13 mouse cellular contexts compared by ENCODE assay signal in genomic region chr11:90498461-90498860, GRCm38 (mm10).
DNase-seq lines count a peak whose midpoint lies in the region; ATAC-seq and TF ChIP-seq lines count a peak whose summit lies in the region.
"Had no signal": no experiment of that assay in that cellular context is flagged by ENCODE, and none has a peak within 500 bp of the region (broad histone marks: within the 10 kb centered on the region; RNA-seq: fewer than 3 reads in every experiment).

No protein-coding gene starts in this region.

- no peak overlapping the region for H3K27ac ChIP-seq in heart, adult 2 months
- no peak overlapping the region for H3K27ac ChIP-seq in heart, embryonic 11.5 days (ENCODE audit: low read depth, low read length)
- H3K27ac ChIP-seq in forebrain, embryonic 16.5 days (ENCODE audit: low read length), result no peak overlapping the region
- no peak overlapping the region for H3K27ac ChIP-seq in midbrain, embryonic 10.5 days (replicated peaks)
- H3K27ac ChIP-seq: hindbrain, embryonic 15.5 days; layer of hippocampus, adult 2 months had no signal

- no peak for TF ChIP-seq EP300 in heart, adult 2 months (IDR thresholded peaks at IDR 0.05; ENCODE audit: insufficient read depth, low read depth, low read length)

- WGBS in heart, adult 2 months, result 45% methylated on average over 5 of the region's 5 CpGs
- WGBS in heart, embryonic 11.5 days (ENCODE audit: insufficient replicate concordance), result 53% methylated on average over 5 of the region's 5 CpGs
- 59% methylated on average over 5 of the region's 5 CpGs for WGBS in forebrain, embryonic 16.5 days
- 70% methylated on average over 5 of the region's 5 CpGs for WGBS in midbrain, embryonic 10.5 days

- no peak overlapping the region for H3K9ac ChIP-seq in heart, adult 2 months (ENCODE audit: low read depth, low read length)
- H3K9ac ChIP-seq in heart, embryonic 11.5 days (ENCODE audit: low read depth, low read length), result no peak overlapping the region
- H3K9ac ChIP-seq in forebrain, embryonic 16.5 days (replicated peaks; ENCODE audit: low read depth, low read length), result no peak overlapping the region
- H3K9ac ChIP-seq: forebrain, postnatal 0 days; hindbrain, embryonic 15.5 days had no signal

- no peak for TF ChIP-seq POLR2A in heart, adult 2 months (IDR thresholded peaks at IDR 0.05; ENCODE audit: insufficient read depth, low read depth, low read length)

- no peaks in the 10 kb centered on the region for H3K36me3 ChIP-seq in heart, adult 2 months (ENCODE audit: control insufficient read depth, insufficient read depth, low read length)
- no peaks in the 10 kb centered on the region for H3K36me3 ChIP-seq in heart, embryonic 11.5 days (ENCODE audit: control insufficient read depth, insufficient read depth, low read length)
- no peaks in the 10 kb centered on the region for H3K36me3 ChIP-seq in forebrain, embryonic 16.5 days (ENCODE audit: control insufficient read depth, insufficient read depth)
- H3K36me3 ChIP-seq in midbrain, embryonic 10.5 days, result peaks cover 13% of the 10 kb centered on the region
- H3K36me3 ChIP-seq: hindbrain, embryonic 15.5 days had no signal

- no peaks in the 10 kb centered on the region for H3K9me3 ChIP-seq in heart, embryonic 11.5 days (replicated peaks; ENCODE audit: control insufficient read depth, low read length)
- no peaks in the 10 kb centered on the region for H3K9me3 ChIP-seq in forebrain, embryonic 16.5 days (ENCODE audit: control insufficient read depth, low read length)
- H3K9me3 ChIP-seq in midbrain, embryonic 10.5 days (replicated peaks), result no peaks in the 10 kb centered on the region
- H3K9me3 ChIP-seq: hindbrain, embryonic 15.5 days had no signal

- H3K4me2 ChIP-seq in heart, embryonic 11.5 days, result no peak overlapping the region
- H3K4me2 ChIP-seq in forebrain, embryonic 16.5 days (ENCODE audit: low read length), result no peak overlapping the region
- H3K4me2 ChIP-seq: hindbrain, embryonic 15.5 days had no signal

- H3K4me1 ChIP-seq in heart, adult 2 months (ENCODE audit: control insufficient read depth, insufficient read depth, low read length), result peaks cover 1% of the 10 kb centered on the region; the same call in 1 of the 2 replicates
- H3K4me1 ChIP-seq in heart, embryonic 11.5 days (ENCODE audit: control insufficient read depth, insufficient read depth, low read length), result no peaks in the 10 kb centered on the region
- no peaks in the 10 kb centered on the region for H3K4me1 ChIP-seq in forebrain, embryonic 16.5 days (replicated peaks; ENCODE audit: control insufficient read depth, insufficient read depth, low read length)
- 0 out of 2 replicates have a peak, but pooled peaks cover 3% of the 10 kb centered on the region for H3K4me1 ChIP-seq in midbrain, embryonic 10.5 days
- H3K4me1 ChIP-seq: hindbrain, embryonic 15.5 days had no signal

- H3K4me3 ChIP-seq in heart, adult 2 months, result no peak overlapping the region
- no peak overlapping the region for H3K4me3 ChIP-seq in heart, embryonic 11.5 days (ENCODE audit: low read depth, low read length)
- no peak overlapping the region for H3K4me3 ChIP-seq in forebrain, embryonic 16.5 days (replicated peaks; ENCODE audit: low read length)
- no peak overlapping the region for H3K4me3 ChIP-seq in midbrain, embryonic 10.5 days
- H3K4me3 ChIP-seq: hindbrain, embryonic 15.5 days; layer of hippocampus, adult 2 months had no signal

- ATAC-seq in heart, embryonic 11.5 days (replicated peaks; ENCODE audit: insufficient number of reproducible peaks, low FRiP score, low TSS enrichment), result no peak
- ATAC-seq in forebrain, embryonic 16.5 days, result no peak
- ATAC-seq: activated CD4-positive, CD25-positive, alpha-beta regulatory T cell, adult 4 months; forebrain, postnatal 0 days had no signal

- no peaks in the 10 kb centered on the region for H3K79me2 ChIP-seq in heart, adult 2 months (replicated peaks; ENCODE audit: control insufficient read depth, insufficient read depth, low read length)

- DNase-seq in heart, adult 2 months, result peak; percentile 35
- DNase-seq in NIH3T3 (ENCODE audit: low read depth), result peak; percentile 14
- peak; percentile 26 to 45 for DNase-seq in cerebellum, postnatal 14 days
- DNase-seq in heart, postnatal 10 days, result peak; percentile 34 to 41
- DNase-seq in midbrain, embryonic 10.5 days (ENCODE audit: low spot score), result no peak
- no peak for DNase-seq in urinary bladder, adult 18-20 months (ENCODE audit: low spot score in 2 of 2)
- DNase-seq: forebrain, postnatal 0 days; thymus, postnatal 14 days had no signal

- intact Hi-C loops in heart, adult 2 months (cut with DNase I), result no loop called here
- intact Hi-C loops in heart, postnatal 10 days (cut with DNase I), result no loop called here

- H3K27me3 ChIP-seq in heart, adult 2 months (ENCODE audit: control insufficient read depth, insufficient read depth, low read length), result no peaks in the 10 kb centered on the region
- H3K27me3 ChIP-seq in heart, embryonic 11.5 days (ENCODE audit: control insufficient read depth, insufficient read depth, low read length), result no peaks in the 10 kb centered on the region
- H3K27me3 ChIP-seq in forebrain, embryonic 16.5 days (replicated peaks; ENCODE audit: control insufficient read depth, insufficient read depth, low read length), result no peaks in the 10 kb centered on the region
- no peaks in the 10 kb centered on the region for H3K27me3 ChIP-seq in midbrain, embryonic 10.5 days (ENCODE audit: low read depth, poor library complexity, severe bottlenecking)
- H3K27me3 ChIP-seq: hindbrain, embryonic 15.5 days had no signal

- no peak for TF ChIP-seq CTCF in heart, adult 2 months (IDR thresholded peaks at IDR 0.05)

Comparison
In these comparisons a context has a peak if more than half of its experiments do, and no peak if none do; other contexts are left out.
1. DNase-seq: peak in heart, adult 2 months (2 of 2), NIH3T3 (single experiment), cerebellum, postnatal 14 days (2 of 2) and heart, postnatal 10 days (2 of 2); none in midbrain, embryonic 10.5 days (single experiment) and urinary bladder, adult 18-20 months (0 of 2).